Mouse (Mus musculus): ENCODE measurements around the gene Gla. TPM values are rescaled to one million over a fixed set of nuclear protein-coding genes. Genes with fewer than 3 reads are reported as not detected.

Gla gene
- total RNA-seq, 1 experiment, result 17.2 TPM

- in situ Hi-C loops (cut with MboI; ENCODE audit: low sequenced_read_pairs in 2 of 2, unreplicated experiment in 2 of 2), result no loop called here
These were observed 13.4 kb upstream of the Gla start for GRCm38 (mm10) chrX:134614306-134614705.

GRCm38 (mm10) chrX:134612285-134612959 is 11.5 kb upstream of the Gla start:
- in situ Hi-C loops (cut with MboI; ENCODE audit: low sequenced_read_pairs in 2 of 2, unreplicated experiment in 2 of 2), result no loop called here
- Histone ChIP-seq H3K27ac (ENCODE audit: insufficient read depth, low read depth, low read length, poor library complexity, severe bottlenecking) (peak overlapping the region; percentile 90), H3K4me3 (ENCODE audit: insufficient read depth in 1 of 2, low read depth in 1 of 2, low read length in 2 of 2, poor library complexity in 1 of 2, severe bottlenecking in 1 of 2) (peak overlapping the region; percentile 43 to 56; a peak in 3 of 4 replicates), H3K36me3 (ENCODE audit: control insufficient read depth, insufficient read depth, low read length, poor library complexity, severe bottlenecking) (peaks cover under 1% of the 10 kb centered on the region), H3K9ac (ENCODE audit: insufficient read depth, low read depth, low read length, poor library complexity, severe bottlenecking) (peak overlapping the region; percentile 83), H3K9me3 (ENCODE audit: control insufficient read depth, insufficient read depth, low read depth, low read length) (no peaks in the 10 kb centered on the region), H3K4me1 (ENCODE audit: control insufficient read depth in 2 of 2, insufficient read depth in 2 of 2, low read length in 2 of 2, poor library complexity in 1 of 2) (peaks cover 2 to 4% of the 10 kb centered on the region in 2 experiments; a peak in 2 of 4 replicates)
- peak; percentile 52 for DNase-seq (ENCODE audit: low read depth, low spot score)
- no peak for TF ChIP-seq CHD2 (IDR thresholded peaks at IDR 0.05; ENCODE audit: low read depth, low read length)
- TF ChIP-seq HCFC1 (IDR thresholded peaks at IDR 0.05; ENCODE audit: borderline replicate concordance, insufficient read depth, low read length), result no peak
- TF ChIP-seq ZNF384 (IDR thresholded peaks at IDR 0.05; ENCODE audit: low read depth, low read length), result no peak
- TF ChIP-seq ZC3H11A (IDR thresholded peaks at IDR 0.05; ENCODE audit: borderline replicate concordance, low read depth, low read length), result no peak
- TF ChIP-seq MAFK (IDR thresholded peaks at IDR 0.05; ENCODE audit: insufficient read depth, low read depth, low read length), result no peak

More at GRCm38 (mm10) chrX:134614306-134614705, 13.4 kb upstream of the Gla start:
- DNase-seq (ENCODE audit: low read depth, low spot score), result peak; percentile 54
- Histone ChIP-seq H3K9me3 (ENCODE audit: control insufficient read depth, insufficient read depth, low read depth, low read length) (no peaks in the 10 kb centered on the region), H3K4me1 (ENCODE audit: control insufficient read depth in 2 of 2, insufficient read depth in 2 of 2, low read length in 2 of 2, poor library complexity in 1 of 2) (peaks cover 2 to 4% of the 10 kb centered on the region in 2 experiments; a peak in 2 of 4 replicates), H3K4me3 (ENCODE audit: insufficient read depth in 1 of 2, low read depth in 1 of 2, low read length in 2 of 2, poor library complexity in 1 of 2, severe bottlenecking in 1 of 2) (no peak overlapping the region), H3K9ac (ENCODE audit: insufficient read depth, low read depth, low read length, poor library complexity, severe bottlenecking) (no peak overlapping the region), H3K27ac (ENCODE audit: insufficient read depth, low read depth, low read length, poor library complexity, severe bottlenecking) (no peak overlapping the region), H3K36me3 (ENCODE audit: control insufficient read depth, insufficient read depth, low read length, poor library complexity, severe bottlenecking) (no peaks in the 10 kb centered on the region)
- TF ChIP-seq ZNF384 (IDR thresholded peaks at IDR 0.05; ENCODE audit: low read depth, low read length) (no peak), MAFK (IDR thresholded peaks at IDR 0.05; ENCODE audit: insufficient read depth, low read depth, low read length) (no peak), HCFC1 (IDR thresholded peaks at IDR 0.05; ENCODE audit: borderline replicate concordance, insufficient read depth, low read length) (no peak), ZC3H11A (IDR thresholded peaks at IDR 0.05; ENCODE audit: borderline replicate concordance, low read depth, low read length) (no peak), CHD2 (IDR thresholded peaks at IDR 0.05; ENCODE audit: low read depth, low read length) (no peak)

DNA sequence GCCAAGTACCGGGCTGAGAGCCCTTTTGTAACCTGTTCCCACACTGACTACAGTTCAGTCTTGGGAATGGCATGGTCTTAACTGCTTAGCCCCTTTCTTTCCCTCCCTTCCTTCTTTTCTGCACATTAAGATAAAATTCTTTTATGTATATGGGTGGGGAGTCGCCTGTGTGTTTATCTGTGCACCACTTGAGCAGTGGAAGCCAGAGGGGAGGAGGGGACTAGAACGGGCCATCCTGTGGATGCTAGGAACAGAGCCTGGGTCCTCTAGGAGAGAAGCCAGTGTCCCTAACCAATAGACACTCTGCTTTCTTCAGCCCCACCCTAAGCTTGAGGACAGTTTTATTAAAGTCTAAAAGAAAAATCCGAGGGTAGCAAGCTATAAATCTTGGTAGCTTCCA is 10.1 kb upstream of the Gla start:
- Histone ChIP-seq H3K36me3 (ENCODE audit: control insufficient read depth, insufficient read depth, low read length, poor library complexity, severe bottlenecking) (peaks cover 3% of the 10 kb centered on the region), H3K9ac (ENCODE audit: insufficient read depth, low read depth, low read length, poor library complexity, severe bottlenecking) (no peak overlapping the region), H3K4me1 (ENCODE audit: control insufficient read depth in 2 of 2, insufficient read depth in 2 of 2, low read length in 2 of 2, poor library complexity in 1 of 2) (peaks cover 2 to 4% of the 10 kb centered on the region in 2 experiments; a peak in 2 of 4 replicates), H3K27ac (ENCODE audit: insufficient read depth, low read depth, low read length, poor library complexity, severe bottlenecking) (no peak overlapping the region), H3K9me3 (ENCODE audit: control insufficient read depth, insufficient read depth, low read depth, low read length) (no peaks in the 10 kb centered on the region), H3K4me3 (ENCODE audit: insufficient read depth in 1 of 2, low read depth in 1 of 2, low read length in 2 of 2, poor library complexity in 1 of 2, severe bottlenecking in 1 of 2) (no peak overlapping the region)
- in situ Hi-C loops (cut with MboI; ENCODE audit: low sequenced_read_pairs in 2 of 2, unreplicated experiment in 2 of 2), result no loop called here
- TF ChIP-seq CHD2 (IDR thresholded peaks at IDR 0.05; ENCODE audit: low read depth, low read length), result no peak
- no peak for TF ChIP-seq ZC3H11A (IDR thresholded peaks at IDR 0.05; ENCODE audit: borderline replicate concordance, low read depth, low read length)
- no peak for TF ChIP-seq ZNF384 (IDR thresholded peaks at IDR 0.05; ENCODE audit: low read depth, low read length)
- TF ChIP-seq HCFC1 (IDR thresholded peaks at IDR 0.05; ENCODE audit: borderline replicate concordance, insufficient read depth, low read length), result no peak
- TF ChIP-seq MAFK (IDR thresholded peaks at IDR 0.05; ENCODE audit: insufficient read depth, low read depth, low read length), result no peak
- no peak for DNase-seq (ENCODE audit: low read depth, low spot score)

- Histone ChIP-seq H3K27ac (ENCODE audit: insufficient read depth, low read depth, low read length, poor library complexity, severe bottlenecking) (no peak overlapping the region), H3K4me1 (ENCODE audit: control insufficient read depth in 2 of 2, insufficient read depth in 2 of 2, low read length in 2 of 2, poor library complexity in 1 of 2) (peaks cover 2 to 4% of the 10 kb centered on the region in 2 experiments; a peak in 2 of 4 replicates), H3K4me3 (ENCODE audit: insufficient read depth in 1 of 2, low read depth in 1 of 2, low read length in 2 of 2, poor library complexity in 1 of 2, severe bottlenecking in 1 of 2) (no peak overlapping the region), H3K9me3 (ENCODE audit: control insufficient read depth, insufficient read depth, low read depth, low read length) (no peaks in the 10 kb centered on the region), H3K36me3 (ENCODE audit: control insufficient read depth, insufficient read depth, low read length, poor library complexity, severe bottlenecking) (peaks cover 3% of the 10 kb centered on the region), H3K9ac (ENCODE audit: insufficient read depth, low read depth, low read length, poor library complexity, severe bottlenecking) (no peak overlapping the region)
- TF ChIP-seq ZC3H11A (IDR thresholded peaks at IDR 0.05; ENCODE audit: borderline replicate concordance, low read depth, low read length) (no peak), CHD2 (IDR thresholded peaks at IDR 0.05; ENCODE audit: low read depth, low read length) (no peak), ZNF384 (IDR thresholded peaks at IDR 0.05; ENCODE audit: low read depth, low read length) (no peak), MAFK (IDR thresholded peaks at IDR 0.05; ENCODE audit: insufficient read depth, low read depth, low read length) (no peak)
- DNase-seq (ENCODE audit: low read depth, low spot score), result no peak
- in situ Hi-C loops (cut with MboI; ENCODE audit: low sequenced_read_pairs in 2 of 2, unreplicated experiment in 2 of 2), result no loop called here
These were observed 8.5 kb upstream of the Gla start for GRCm38 (mm10) chrX:134609472-134609871.

All from ES-E14 (cell line).